Mouse (Mus musculus) kidney, adult 8-10 months (tissue): Measurements from ENCODE around the gene Riox1.
"Not testable (repeated sequence)": the region's sequence is repeated elsewhere in the genome, so short reads cannot be mapped to it uniquely, and the experiment has no call there.

Experiments used
- DNase-seq, 2 experiments: peaks; one replicate each; pipeline ENCODE4 v3.0.0; 2022

The Riox1 gene

DNA sequence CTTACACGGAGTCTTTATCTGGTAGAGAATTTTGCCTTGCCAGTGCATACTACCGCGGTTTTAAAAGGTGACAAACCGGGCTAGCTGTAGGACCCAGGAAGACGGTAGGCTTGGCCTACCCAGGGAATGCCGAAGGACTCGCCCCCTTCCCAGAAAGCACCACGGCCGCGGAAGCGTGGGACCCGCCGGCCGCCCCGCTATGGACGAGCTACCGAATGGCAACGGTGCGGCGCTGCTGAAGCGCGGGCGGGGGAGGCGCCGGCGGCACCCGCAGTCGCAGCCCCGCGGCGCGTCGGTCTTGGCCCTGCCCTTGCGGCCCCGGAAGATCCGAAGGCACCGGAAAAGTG, at the start of gene Riox1:
Gene Riox1 (plus strand): TSS at position 116 of the 347 bp plus-strand sequence.
- DNase-seq, result peak; percentile 84

DNA sequence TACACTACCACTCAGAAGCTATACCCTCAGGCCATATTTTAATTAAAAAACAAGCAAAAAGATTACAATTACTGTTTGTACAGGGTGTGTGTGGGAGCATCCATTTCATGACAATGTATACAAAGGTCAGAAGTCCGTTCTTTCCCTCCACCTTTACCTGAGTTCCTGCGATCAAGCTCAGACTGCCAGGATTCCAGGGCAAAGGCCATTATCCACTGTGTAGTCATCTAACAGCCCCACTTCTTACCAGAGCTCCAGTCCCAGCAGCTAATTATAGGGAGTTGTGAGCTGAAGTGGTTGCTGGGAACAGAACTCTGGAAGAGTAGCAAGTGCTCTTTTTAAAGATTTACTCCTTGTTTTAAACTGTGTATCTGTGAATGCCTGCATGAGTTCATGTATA, 40.0 kb upstream of the Riox1 start:
- DNase-seq, result no peak

DNA sequence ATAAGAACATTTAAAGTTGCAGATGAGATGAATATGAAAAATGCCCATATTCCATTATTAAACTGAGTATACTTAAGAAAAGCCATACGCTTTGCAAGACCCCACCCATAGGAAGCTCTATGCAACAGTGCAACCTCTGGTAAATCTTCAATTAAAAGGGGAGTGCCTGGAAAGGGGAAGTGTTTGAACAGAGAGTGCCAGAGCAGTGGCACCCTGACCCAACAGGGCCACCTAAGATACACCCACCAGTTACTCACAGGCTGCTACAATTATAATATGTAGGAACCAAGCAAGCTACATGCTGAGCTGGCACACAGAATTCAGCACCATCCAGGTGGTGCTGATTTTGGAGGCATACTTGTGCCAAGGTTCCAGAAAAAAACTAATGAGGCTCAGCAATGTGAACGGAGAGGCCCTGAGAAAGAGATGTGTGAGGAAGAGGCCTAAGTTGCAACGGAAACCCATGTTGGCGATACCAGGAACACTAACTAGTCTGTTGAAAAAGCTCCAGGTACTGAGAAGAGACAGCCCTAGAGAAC, 36.1 kb upstream of the Riox1 start:
- no peak for DNase-seq

DNA sequence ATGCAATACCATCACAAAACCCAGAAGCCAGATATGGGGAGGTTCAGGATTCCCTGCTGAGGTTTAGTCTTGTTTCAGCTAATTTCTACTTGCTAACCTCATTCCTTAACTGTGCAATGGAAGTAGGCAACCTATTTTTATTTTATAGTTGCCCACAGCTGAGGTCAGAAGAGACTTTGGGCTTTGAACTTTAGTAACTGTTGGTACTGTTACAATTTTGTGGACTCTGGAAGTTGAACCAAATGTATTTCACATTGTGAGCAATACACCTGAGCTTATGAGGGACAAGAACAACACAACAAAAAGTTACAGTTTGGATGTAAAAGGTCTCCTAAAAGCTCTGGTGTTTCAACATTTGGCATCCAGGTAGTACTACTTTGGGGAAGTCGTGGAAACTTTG, 35.6 kb upstream of the Riox1 start:
- peak in 1 of 2 experiments; percentile 37 for DNase-seq

DNA sequence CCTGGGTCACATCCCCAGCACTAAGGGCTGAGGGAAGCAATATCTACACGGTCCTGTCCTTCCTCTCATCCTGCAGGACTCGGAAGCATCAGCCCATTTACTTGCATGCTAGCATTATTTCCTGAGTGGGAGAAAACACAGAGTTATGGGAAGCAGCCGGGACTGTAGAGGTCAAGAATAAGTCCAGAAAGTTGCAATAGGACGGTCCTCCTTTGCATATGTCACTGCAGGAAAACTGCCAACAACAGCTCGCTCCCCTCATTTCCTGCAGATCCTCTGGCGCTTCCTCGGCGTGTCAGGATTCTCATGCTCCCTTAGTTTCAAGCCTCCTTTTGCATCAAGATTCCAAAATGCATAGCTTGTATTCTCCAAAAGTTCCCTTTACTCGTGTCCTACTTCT, 33.5 kb upstream of the Riox1 start:
- DNase-seq, result peak in 1 of 2 experiments; percentile 35

DNA sequence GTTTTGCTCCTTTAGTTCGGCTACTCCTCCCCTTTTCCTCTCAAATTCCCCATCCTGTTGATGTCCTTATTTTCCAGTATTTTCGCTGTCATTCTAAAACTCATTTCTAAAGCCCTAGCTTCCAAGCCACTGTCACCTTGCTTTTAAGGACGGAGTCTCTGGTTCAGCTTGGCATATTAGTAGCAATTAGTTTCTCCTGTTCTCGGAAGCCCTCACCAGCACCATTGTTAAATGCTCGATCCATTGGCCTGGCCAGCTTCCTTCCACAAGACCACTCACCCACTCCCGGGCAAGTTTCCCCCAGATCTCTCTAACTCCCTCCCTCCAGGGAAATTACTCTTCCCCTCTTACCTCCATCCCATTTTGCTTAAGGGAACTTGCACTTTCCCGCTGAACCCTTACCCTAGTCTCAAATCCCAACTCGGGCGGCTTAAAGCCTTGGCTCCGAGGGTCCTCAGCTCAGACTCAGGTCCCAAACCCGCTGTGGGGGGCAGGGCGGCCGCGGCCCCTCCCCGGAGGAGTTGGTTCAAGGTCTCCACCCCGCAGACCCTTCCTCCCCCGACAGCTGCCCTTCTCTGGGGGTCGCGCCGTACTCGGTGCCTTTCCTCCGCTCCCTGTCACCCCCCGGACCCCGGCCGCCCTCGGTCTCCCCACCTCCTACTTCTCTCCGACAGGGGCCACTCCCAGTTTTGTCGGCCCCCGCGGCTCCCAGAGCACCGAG, 29.5 kb upstream of the Riox1 start:
- DNase-seq, result peak in 1 of 2 experiments; percentile 27

DNA sequence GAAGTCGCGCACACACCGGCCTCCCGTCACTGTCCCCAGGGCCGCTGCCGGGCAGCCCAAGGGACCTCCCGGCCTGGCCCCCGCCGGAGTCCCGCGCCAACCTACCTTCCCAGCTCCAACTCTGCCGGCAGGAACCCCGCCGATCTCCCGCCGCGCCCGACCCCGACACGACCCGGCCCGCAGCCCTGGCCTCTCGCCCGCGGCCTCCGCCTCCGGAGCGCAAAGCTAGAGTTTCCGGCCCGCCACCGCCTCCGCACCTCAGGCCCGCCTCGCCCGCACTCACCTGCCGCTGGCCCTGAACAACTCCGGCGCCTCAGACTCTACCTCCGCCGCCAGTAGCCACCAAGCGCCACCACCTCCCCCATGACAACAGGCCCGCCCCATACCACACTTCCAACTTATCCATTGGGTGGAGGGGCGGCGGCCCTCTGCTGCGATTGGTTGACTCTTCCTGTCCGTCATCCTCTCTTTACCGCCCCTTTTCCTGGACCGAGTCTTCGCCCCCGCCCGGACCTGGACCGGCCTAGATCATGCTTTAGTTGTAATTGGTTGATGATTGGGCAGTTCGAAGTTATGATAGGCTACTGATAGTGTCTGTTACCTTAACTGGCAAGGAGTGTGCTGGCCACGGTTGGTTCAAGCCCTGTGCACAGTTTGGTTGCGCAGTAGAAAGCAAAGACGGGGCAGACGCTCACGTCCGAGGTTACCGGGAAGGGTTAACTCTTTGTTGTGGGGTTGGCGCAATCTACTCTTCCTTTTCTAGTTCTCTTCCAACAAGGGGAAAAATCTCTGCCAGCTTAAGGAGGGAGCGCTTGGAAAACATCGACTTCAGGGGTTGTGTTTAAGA, 28.6 kb upstream of the Riox1 start, which contains the start of gene Numb:
Gene Numb (minus strand): TSS at position 400 of the 847 bp plus-strand sequence.
- peak; percentile 99 to 100 for DNase-seq

DNA sequence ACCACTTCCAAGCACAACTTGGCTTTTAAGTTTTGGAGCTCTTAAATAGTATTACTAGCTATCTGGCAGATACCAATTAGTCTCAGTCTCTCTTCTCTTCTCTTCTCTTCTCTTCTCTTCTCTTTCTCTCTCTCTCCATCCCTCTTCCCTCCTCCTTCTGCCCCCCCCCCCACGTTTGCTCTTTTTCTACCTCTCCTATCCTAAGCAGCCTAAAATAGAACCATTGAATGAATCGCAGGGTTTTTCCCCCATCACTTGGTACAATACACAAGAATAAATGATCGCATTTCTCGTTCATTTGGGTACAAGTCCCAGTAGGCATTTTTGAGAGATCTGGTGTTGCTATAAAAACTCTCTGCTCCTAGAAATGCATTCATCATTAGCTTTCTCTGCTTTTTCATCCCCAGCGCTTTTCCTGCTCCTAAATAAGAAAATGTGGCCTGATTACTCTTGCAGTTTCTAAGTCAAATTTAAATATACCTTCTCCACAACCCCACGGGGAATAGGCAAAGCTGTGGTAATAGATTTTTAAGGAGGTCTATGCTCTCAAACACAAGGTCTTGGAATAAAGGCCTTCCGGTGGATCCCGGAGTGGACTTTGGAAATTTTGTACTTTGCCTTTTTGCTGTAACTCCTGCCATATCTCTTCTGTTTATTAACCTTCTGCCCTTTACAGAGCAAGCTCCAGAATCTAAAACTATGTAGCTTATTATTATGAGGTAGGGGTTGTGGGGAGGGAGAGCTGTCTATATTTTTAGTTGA, 27.5 kb upstream of the Riox1 start:
- peak; percentile 60 to 68 for DNase-seq

DNA sequence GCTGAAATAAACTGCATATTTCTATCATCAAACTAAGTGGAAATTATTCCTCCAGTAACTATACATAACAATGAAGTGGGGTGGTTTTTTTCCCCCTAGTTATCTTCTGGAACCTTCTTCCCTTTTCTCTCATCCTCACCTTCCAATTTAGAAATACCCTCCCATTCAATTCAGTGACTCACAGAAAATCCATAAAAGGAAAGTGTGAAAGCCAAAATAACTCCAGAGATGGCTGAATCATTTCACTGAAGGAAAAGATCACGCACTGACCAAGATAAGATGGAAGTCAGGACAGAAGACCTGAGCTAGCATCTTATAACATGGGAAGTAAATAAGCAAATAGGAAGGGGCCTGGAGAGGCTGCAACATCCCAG, 26.9 kb upstream of the Riox1 start:
- no peak for DNase-seq

DNA sequence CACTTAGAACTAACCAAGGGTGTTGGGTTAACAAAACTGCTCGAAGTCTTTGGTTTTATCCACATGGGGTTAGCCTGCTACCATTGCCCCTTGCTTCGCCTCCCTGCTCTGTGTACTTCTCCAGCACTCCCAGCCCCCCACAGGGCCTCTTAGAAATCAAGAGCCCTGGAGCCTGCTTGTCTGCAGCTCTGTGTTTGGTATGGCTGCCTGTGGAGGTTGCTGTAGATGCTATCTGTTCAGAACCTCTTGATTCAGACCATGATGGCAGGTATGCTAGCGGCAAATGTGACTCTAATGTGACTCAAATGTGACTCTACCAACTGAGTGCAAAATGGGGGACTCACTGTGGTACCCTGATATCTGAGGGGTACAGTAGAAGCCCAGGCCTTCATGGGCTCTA, 26.1 kb upstream of the Riox1 start:
- DNase-seq, result no peak

DNA sequence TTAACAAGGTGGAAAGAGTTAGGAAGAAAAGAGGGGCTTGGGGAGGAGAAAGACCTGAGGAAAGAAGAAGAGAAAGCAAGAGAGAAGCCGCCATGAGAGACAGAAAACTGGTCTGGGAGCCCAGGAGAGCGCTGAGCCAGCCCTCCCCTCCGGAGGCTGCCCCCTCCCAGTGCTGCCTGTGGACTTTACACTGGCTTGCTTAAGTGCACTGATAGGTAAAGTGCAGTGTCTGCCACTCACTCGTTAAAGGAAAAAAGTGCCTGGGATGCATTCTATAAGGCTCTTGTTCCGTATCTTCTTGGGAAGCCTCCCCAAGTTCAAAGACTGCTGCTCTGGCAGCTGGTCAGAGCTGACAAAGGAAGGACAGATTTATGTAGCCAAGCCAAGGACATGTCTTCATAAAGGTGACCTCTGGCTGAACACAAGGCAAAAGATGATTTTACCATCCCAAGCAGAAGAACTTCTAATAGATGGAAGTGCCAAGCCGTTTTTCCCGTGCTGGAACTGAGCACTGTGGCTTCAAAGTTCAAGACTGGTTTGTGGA, 25.2 kb upstream of the Riox1 start:
- peak; percentile 32 to 44 for DNase-seq

DNA sequence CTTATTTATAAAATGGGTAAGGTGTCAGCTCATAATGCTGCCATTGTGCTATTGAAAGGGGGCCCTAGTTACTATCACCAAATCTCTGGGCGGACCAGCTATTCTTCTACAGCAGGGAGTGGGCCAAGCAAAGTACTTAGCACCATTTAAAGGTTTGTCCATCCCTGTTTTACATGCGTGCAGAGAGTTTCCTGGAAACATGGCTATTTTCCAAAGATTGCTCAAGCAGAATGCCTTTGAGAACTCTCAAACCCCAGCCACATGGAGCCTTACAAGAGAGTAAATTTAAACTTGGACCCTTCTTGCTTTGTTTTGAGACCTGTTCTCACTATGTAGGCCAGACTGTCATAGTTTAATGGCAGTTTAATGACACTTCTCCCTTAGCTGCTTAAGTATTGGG, 24.3 kb upstream of the Riox1 start:
- DNase-seq, result no peak

DNA sequence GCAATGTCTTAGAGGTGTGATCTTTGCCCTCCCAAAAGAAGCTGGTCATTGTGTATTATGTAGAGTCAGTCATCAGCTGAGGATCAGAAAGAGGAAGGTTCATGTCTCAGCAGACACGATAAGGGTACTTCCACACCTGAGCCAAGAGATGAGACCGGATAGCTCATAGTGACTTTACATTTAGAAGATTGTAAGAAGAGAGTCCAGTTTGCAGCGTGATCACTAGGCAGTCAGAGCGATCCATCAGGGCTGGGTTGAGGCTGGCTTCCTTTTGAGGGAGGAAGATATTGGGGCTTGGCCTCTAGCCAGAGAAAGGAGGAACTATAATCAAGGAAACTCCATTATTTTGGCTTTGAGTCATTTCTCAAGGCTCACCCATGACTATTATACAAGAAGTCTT, 22.7 kb upstream of the Riox1 start:
- no peak for DNase-seq

DNA sequence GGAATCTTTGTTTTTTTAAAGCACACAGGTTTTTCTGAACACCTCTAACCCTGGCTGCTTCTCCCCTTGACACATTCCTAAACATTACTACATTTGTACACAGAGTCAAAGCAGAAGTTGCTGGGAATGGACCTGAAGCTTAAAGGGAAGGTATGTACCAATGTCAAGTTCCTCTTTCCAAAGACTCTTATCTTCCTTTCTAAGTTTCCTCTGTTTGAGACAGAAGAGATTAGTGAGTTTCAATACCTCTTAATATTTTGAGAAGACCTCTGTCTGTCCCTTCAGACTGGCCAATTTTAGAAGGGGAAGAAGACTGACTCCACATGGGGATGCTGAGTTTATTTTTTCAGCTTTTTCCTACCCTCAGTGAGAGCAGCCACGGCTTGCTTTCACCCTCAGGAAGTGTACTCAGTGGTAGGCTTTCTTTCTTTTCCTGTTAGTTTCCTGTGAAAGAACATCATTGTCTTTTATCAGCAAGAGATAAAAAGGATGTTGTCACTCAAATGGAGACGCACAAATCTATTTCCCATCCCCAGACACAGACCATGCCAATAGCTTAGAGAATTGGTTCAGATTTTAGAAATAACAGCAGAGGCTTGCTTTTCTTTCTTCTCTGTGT, 21.1 kb upstream of the Riox1 start:
- DNase-seq, result no peak

DNA sequence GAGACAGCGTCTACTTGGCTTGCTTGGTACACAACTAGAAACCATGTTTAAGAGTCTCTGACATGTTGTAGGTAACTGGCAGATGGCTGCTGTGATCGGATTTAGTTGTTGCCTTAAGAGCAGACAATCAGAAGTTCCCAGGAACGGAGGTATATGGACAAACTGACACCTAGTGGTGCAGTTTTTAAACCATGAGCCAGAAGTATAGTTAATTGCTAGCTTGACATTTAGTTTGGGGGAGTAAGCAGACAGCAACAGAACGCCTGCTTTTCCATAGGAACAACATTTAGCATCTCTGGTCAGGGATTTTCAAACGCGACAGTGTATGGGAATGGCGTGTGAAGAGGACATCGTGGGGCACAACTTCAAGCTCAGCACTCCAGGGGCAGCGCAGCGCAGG, 12.8 kb upstream of the Riox1 start:
- DNase-seq, result no peak

DNA sequence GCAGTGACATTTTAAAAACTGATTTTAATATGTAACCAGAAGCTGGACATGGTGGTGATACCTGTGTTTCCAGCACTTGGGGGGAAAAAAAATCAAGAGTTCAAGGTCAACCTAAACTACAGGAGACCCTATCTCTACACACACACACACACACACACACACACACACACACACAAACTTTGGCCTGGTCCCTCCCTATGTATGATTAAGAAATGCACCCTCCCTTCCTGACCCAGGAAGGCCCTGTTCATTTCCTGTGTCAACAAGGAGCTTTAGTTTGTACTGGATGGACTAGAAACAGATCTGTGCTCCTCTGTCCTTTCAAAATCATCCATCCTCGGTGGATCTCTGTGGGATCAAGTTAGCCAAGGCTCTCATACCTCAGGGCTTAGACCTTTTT, 11.8 kb upstream of the Riox1 start:
- DNase-seq, result not testable (repeated sequence)

DNA sequence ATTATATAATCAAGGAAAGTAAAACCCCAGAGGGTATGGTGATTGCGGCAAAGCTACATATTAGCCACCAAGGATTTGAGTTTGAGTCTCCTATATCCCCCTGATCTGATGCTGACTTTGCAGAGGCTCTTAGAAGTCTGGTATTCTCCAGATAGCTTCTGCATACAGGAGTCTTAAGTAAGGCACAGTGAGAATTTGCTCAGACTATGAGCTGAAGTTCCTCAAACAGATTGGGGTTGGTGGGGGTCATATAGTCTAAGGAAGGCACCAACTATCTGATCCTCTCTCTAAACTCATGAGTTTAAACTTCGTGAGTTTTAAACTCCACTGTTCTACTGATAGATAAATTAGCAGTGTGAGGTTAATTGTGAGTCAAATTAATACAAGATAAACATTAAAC, 11.1 kb upstream of the Riox1 start:
- no peak for DNase-seq

DNA sequence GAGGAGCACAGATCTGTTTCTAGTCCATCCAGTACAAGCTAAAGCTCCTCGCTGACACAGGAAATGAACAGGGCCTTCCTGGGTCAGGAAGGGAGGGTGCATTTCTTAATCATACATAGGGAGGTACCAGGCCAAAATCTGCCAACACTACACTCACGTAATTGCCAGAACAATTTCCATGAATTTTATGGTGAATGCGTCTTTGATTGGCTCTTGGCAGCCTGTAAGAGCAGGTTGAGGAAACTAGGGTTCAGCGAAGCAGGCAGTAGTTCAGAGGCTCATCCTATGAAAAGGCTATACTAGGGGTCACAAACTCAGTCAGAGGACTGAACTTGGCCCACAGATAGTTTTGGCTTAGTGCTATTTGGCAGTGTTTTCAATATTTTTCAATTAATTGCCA, 10.4 kb upstream of the Riox1 start:
- DNase-seq, result no peak

DNA sequence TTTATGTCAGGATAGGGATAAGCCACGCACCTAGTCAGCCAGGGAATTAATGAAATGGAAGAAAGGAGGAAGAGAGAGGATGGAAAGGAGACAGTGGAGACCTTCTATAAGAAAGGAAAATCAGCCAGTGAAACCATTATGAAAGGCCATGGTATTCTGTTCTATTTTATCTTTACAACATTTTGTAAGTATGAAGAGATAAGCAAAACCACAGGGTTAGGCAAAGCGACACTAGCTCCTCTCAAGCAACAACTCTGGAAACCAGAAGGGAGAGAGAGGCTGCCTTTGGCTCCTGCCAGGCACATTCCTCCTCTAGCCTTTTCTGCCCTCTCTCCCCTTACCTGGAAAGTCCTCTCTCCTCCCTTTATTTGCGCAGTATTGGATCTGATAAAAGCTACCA, 8.5 kb upstream of the Riox1 start:
- DNase-seq, result no peak

DNA sequence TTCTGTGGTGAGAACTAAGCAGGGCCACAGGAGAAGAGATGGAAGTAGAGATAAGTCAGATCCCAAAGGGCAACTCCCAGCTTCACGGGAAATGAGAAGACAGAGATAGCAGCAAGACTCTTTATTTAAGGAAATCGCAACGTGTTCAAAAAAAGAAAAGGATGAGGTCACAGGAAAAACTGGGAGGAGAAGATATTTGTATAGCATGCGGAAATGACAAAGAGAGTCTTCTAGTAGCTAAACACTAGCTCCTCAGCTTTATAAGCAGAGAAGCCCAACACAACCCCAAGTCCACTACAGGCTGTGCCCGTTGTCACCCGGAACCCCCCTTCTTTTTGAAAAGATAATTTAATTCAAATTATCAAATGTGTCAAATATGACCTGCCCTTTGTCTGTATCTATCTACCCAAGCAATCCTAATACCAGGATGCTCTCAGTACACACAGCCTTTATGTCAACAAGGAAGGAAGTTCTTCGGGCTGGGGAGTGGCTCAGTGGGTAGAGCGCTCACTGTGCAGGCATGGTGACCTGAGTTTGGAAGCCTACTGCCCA, 3.1 kb upstream of the Riox1 start:
- no peak for DNase-seq

DNA sequence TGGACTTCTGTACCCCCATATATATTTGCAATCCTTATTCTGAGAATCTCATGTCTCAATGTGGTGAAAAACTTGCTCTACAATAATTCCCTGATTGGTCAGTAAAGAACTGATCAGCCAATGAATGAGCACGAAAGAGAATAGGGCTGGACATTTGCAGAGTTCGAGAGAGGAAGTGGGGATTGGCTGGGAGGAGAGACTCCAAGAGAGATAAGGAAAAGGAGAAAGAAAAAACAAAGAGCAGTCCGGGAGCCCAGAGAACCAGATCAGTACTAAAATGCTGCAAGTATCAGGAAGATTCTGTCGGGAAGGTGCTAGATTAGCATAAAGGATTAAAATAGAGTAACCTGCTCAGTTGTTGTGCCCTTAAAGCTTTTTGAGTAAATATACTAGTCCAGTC, 1.4 kb upstream of the Riox1 start:
- DNase-seq, result no peak

DNA sequence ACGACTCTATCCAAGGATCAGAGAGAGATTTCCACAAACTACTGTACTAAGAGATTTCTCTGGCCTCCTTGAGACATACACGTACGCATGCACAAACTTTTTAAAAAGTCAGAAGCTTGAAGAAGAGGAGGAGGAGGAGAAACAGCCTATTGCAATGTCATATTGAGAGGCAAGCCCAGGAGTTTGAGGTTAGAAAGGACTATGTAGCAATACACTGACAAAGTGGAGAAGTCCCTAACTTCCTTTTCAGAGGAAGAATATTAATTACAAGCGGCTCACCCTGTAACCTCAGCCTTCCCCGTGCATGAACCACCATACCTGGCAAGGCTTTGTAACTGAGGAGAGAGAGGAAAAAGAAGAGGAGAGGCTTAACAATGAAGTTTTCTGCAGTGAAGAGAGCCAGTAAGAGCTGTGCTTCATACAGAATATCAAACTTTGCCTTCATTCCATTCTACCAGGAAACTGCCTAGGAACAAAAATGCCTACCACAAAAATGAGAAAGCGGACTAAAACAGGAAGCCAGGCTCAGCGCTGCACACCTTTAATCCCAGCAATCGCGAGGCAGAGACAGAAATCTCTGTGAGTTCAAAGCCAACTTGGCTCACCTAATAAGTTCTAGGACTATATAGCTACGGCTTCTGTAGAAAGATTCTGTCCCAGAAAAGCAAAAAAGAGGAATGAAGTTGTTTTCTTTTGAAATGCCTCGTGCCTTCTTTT, 474 bp upstream of the Riox1 start:
- DNase-seq, result no peak
